Mouse (Mus musculus): ENCODE data around the gene Spo11.

The Spo11 gene

DNA sequence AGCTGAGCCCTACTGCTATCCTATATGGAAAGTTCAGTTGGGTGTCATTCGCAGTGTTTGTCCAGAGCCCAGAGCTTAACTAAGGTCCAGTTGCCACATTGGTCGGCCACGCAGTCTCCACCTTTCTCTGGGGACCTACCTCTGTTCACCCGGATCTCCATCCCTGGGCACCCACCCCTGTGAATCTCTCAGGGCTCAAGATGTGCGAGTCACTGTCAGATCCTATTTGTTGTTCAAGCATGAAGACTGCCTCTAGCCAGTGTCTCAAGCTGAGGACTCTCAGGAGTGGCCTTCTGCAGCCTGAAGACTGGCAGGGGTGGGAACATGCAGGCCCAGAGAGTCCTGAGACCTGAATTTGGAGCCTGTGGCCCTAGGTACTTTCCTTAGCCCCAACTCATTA, 58.6 kb downstream of the Spo11 start:
- no peak for DNase-seq

DNA sequence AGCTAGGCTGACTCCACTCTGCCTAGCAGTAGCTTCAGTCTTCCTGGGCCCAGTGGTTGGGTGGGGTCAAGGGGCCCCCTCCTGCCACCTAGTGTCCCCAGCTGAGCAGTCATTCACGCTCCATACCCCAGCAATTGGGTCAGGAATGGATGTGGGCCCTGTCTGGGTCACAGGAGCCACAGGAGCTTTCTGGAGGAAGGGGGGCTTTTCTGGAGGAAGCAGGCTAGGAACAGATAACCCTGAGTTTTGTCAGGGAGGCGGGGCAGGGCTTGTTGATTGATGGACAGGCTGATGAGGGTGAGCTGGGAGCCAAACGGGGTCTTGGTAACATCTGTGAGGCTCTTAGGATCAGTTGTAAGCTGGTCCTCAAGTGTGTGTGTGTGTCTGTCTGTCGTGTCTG, 59.1 kb downstream of the Spo11 start:
- no peak for DNase-seq

DNA sequence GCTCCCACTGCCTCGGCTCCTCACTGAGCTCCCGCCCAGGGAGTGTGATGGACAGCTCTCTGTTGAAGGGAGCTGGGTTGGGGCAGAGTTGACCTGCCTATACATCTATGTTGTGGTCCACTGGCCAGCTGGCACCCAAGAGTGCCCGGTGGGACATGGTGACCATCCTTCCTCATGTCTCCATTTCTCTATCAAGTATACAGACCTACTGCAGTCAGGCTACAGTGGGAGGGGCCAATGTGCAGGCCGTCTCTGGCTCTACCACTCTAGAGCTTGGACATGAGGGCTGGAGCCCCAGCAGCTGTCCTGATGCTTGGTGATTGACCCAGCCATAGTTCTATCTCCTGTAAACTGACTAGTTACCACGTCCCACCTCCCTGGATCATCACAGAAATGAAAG, 59.8 kb downstream of the Spo11 start:
- no peak for DNase-seq

DNA sequence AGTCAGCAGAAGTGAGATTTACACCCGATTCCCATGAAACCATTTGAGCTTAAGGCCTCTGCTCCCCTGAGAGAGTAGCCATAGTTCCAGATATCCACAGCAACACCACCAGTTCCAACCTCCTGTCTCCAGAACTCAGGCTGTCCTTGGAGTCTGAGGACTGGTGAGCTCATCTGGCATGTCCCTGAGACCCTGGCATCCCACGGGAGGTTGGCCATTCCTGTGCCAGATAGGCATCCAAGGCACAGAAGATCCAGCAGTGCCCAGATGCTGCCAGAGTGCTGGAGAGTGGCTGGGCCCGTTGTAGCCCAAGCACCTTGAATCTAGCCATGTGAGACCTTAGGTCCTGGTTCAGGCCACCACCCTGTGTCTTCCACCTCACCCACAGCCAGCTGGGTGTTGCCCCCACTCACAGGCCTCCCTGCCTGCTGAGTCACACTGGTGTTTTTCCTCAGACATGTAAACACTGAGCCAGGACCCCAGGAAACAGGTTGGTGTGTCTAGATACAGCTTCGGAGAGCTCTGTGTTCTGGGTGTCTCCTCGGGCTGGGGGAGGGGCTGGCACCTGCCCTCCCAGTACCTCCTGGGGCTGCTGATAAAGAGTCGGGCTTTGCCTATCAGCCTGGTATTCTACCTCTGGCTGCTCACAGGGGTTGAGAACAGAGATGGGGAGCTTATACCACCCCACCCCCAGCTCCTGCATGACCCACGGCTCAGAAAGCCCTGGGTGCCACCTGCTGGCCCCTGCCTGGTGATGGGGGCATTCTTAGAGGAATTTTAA, 60.5 kb downstream of the Spo11 start:
- DNase-seq: no peak

DNA sequence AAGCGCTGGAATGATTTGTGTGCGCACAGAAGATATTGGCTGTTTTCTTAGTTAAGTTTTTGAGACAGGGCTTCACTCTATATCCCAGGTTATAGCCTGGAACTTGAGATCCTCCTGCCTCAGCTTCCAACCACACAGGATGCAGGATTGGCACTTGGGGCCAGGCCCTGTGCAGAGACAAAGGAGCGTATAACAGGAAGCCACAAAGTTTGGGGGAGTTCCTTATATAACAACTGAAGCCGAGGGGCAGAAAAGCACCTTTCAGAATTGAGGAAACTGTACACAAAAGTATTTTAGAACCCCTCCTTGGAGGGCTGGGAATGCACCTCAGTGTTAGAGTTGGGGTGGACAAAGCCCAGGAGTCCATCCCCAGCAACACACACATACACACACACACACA, 61.5 kb downstream of the Spo11 start:
- DNase-seq: no peak

DNA sequence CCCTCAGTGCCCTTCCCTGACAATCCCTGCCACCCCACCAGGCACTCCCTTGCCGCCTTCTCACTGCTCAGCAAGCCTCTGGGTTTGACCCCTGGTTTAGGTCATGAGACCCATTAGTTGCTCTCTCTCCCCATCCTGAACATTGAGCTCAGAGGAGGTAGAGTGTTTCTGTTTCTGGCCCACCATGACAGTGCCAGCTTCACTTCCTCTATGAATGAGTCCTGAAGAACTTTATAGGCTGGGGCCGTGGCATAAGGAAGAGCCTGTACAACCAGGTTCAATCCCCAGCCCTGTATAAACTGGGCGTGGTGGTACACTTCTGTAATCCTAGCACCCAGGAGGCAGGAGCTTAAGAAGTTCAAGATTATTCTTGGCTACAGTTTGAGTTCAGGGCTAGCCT, 63.3 kb downstream of the Spo11 start:
- no peak for DNase-seq

DNA sequence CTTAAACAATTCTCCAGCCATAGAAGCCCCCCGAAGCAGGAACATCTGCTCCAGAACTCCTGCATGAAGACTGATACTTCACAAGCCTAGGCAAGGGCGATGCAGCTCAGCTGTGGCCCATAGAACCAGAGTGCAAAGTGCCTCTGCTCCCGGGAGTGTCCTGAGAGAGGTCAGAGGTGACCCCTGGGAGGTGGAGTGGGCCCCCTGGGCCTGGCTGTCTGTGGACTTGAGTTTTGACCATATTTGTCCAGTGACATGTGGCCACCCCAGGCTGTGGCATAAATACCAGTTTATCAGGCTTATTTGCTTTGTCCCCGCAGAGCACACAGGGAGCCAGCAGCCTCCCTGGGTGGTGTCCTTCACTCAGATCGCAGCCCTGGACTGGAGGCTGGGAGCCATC, 63.7 kb downstream of the Spo11 start:
- DNase-seq: no peak

DNA sequence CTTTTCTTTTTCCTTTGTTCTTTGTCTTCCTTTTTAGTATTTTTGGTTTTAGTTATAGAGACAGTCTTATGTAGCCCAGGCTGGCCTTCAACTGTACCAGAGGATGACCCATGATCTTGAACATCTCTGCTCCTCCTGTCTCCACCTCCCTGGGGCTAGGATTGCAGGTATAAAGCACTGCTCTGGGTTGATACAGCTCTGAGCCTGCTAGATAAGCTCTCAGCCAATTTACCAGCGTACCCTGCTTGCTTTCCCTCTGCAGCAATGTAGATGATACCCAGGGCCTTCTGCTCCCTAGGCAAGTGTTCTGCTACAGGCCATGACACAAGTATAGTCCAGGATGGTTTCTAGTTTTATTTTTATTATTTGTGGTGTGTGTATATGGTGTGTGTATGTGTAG, 64.4 kb downstream of the Spo11 start:
- DNase-seq: no peak

DNA sequence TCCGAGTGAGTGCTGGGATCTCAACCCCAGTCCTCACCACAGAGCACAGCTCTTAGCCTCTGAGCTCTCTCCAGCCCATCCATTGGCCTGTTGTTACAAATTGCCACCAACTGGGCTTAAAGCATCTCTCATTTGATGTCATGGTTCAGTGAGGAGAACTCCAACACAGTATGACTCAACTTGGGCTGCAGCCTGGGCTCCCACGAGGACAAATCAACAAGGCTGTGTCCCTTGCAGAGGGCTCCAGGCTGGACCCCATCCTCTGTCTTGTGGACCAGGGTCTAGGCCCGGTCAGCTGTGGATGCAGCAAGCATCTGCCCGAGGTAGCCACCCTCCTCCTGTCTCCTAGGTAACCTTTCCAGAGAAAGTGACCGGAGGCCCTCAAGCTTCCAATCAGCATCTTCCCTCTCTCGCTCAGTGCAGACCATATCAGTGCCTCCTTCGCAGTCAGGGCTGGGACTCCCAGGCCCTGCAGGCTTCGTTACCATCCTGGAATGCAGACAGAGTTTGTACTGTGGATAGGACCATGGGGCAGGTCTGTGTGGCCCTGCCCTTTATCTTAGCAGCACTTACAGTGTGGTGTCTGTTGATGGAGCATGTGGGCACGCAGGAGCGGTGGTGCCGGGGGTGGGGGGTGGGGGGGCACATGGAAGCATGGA, 65.1 kb downstream of the Spo11 start:
- no peak for DNase-seq
